Mouse (Mus musculus) liver, embryonic 16.5 days (tissue): ENCODE measurements around the gene B630019K06Rik. TPM values are rescaled to one million over a fixed set of nuclear protein-coding genes. Genes with fewer than 3 reads are reported as not detected.
"Not testable (repeated sequence)": the region's sequence is repeated elsewhere in the genome, so short reads cannot be mapped to it uniquely, and the experiment has no call there.

ENCODE experiments used
- ATAC-seq: fragments of 200-750 bp; cut with Nextera tagmentation; 2 replicates; pipeline ENCODE4 v1.8.0; 2017; ENCODE audit warnings: low read depth, mild to moderate bottlenecking, moderate number of reproducible peaks, moderate library complexity
- H3K27ac ChIP-seq: fragments of 300-500 bp; sonication (generic); 2 replicates; pipeline ENCODE4 v1.5.1; 2014; ENCODE audit warnings: mild to moderate bottlenecking, low read length
- H3K27me3 ChIP-seq: fragments of 300-500 bp; sonication (generic); 2 replicates; pipeline ENCODE4 v1.6.1; 2014; ENCODE audit warnings: low read depth, low read length, mixed read lengths; ENCODE audit not compliant: control insufficient read depth, insufficient read depth
- H3K36me3 ChIP-seq: fragments of 300-500 bp; sonication (generic); 2 replicates; pipeline ENCODE4 v1.6.1; 2014; ENCODE audit warnings: mild to moderate bottlenecking; ENCODE audit not compliant: control insufficient read depth, insufficient read depth
- H3K4me1 ChIP-seq: fragments of 300-500 bp; sonication (generic); 2 replicates; pipeline ENCODE4 v1.6.1; 2014; ENCODE audit warnings: low read depth, low read length, mixed read lengths; ENCODE audit not compliant: control insufficient read depth
- H3K4me2 ChIP-seq: fragments of 300-500 bp; sonication (generic); 2 replicates; pipeline ENCODE4 v1.6.1; 2014; ENCODE audit warnings: low read depth, low read length, mixed read lengths
- H3K4me3 ChIP-seq: fragments of 300-500 bp; sonication (generic); 2 replicates; pipeline ENCODE4 v1.5.1; 2014; ENCODE audit warnings: low read depth, mild to moderate bottlenecking, low read length
- H3K9ac ChIP-seq: fragments of 300-500 bp; sonication (generic); 2 replicates; pipeline ENCODE4 v1.6.1; 2014; ENCODE audit warnings: low read depth, low read length
- H3K9me3 ChIP-seq: fragments of 300-500 bp; sonication (generic); replicated peaks from 2 replicates; pipeline ENCODE4 v1.6.1; 2016; ENCODE audit warnings: low read length; ENCODE audit not compliant: control insufficient read depth
- WGBS: fragments of 180-500 bp; shearing (Covaris S2); extraction: QIAGEN DNeasy Blood & Tissue Kit; methylation state at CpG from one replicate; pipeline ENCODE4 v1.1.7; 2014; ENCODE audit not compliant: insufficient replicate concordance; 5-methylcytosine and 5-hydroxymethylcytosine counted together
- polyA plus RNA-seq: library from polyadenylated mRNA; unstranded; fragments of >200 nt; fragmentation: Nextera tagmentation; extraction: Ambion mirVana; gene quantifications from 2 replicates; pipeline ENCODE4 v1.2.1, GENCODE M21; 2015

B630019K06Rik gene
- polyA plus RNA-seq: 0.19 and 0.25 TPM in 2 replicates

DNA sequence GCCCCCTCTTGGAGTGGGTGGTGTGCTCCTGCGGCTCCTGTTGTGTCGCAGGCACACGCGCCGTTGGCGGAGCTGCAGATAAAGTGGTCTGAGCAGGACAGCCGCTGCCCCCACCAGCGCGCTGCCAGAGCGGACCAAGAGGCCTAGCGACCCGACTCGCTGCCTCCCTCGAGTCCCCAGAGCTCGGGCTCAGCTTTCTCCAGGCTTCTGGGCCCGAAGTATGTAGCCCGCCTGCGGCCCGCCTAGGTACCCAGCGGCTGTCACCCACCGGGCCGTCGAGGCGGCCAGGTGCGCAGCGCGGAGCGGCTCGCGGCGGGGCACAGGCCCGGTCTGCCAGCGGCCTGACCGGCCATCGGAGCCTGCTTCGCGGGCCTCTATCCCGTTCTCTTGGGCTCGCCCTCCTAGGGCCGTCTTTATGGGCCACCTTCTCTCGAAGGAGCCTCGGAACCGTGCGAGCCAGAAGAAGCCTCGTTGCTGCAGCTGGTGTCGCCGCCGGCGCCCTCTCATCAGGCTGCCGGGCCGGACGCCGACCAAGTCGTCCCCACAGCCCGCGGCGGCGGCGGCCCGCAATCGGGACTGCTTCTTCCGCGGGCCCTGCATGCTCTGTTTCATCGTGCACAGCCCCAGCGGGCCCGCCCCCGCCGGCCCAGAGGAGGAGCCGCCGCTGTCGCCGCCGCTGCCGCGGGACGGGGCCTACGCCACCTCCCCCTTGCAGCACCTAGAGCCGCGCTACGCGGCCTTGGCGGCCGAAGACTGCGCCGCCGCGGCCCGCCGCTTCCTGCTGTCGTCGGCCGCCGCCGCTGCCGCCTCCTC, at the start of gene B630019K06Rik:
Gene B630019K06Rik (plus strand): TSS at position 40 of the 813 bp plus-strand sequence.
- no peaks in the 10 kb centered on the region for H3K36me3 ChIP-seq
- ATAC-seq: peak; percentile 86
- H3K9ac ChIP-seq: no peak within 1 kb of the TSS
- WGBS: 19% methylated on average over 78 of the region's 95 CpGs
- H3K9me3 ChIP-seq: no peaks in the 10 kb centered on the region
- peaks cover 26% of the 10 kb centered on the region for H3K27me3 ChIP-seq
- no peak within 1 kb of the TSS for H3K27ac ChIP-seq
- no peaks in the 10 kb centered on the region for H3K4me1 ChIP-seq
- H3K4me3 ChIP-seq: peak within 1 kb of the TSS; percentile 48
- peak within 1 kb of the TSS; percentile 49 for H3K4me2 ChIP-seq

DNA sequence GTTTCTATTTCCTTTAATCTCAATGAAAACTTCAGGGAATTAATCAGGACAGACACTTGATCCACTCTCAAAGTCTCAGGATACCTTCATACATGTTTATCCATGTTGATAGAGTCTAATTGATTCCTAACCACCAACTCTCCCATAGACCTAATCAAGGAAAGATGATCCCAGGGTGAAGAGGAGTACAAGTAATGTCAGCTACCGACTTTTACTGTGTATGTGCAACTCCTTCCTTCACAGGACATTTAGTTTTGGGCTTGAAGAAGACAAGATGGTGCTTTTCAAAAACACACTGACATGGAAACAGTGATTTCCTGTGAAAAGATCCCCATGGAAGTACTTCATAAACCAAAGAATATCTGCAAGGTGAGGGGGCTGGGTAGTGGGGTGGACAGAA, 48.5 kb upstream of the B630019K06Rik start, which contains the start of gene Gm6592:
Gene Gm6592 (plus strand): TSS at position 301 of the 400 bp plus-strand sequence.
- 31% methylated on average over 1 of the region's 1 CpGs for WGBS
- H3K4me1 ChIP-seq: no peaks in the 10 kb centered on the region
- no peaks in the 10 kb centered on the region for H3K27me3 ChIP-seq
- H3K27ac ChIP-seq: no peak within 1 kb of the TSS
- no peak for ATAC-seq
- no peak within 1 kb of the TSS for H3K4me2 ChIP-seq
- no peak within 1 kb of the TSS for H3K4me3 ChIP-seq
- no peaks in the 10 kb centered on the region for H3K36me3 ChIP-seq
- H3K9me3 ChIP-seq: no peaks in the 10 kb centered on the region
- no peak within 1 kb of the TSS for H3K9ac ChIP-seq

DNA sequence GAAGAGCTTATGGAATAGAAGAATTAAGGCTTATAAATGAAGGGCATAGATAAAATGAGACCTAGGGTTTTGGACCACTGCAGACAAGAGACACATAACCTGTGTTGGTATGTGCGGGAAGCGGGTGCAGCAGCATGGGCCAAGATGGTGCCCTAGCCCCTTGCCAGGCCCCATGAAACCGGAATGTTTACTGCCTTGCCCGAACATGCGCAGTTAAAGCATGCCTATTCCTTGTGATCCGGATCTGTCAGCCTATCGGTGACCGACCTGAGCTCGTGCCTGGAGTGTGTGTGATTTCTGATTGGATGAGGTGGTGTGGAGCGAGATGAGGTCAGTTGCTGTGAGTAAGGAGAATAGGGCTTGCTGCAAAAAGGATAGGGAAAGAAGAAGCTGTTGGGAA, 39.7 kb upstream of the B630019K06Rik start:
- ATAC-seq: no peak
- Histone ChIP-seq H3K36me3 (no peaks in the 10 kb centered on the region), H3K4me1 (no peaks in the 10 kb centered on the region), H3K27ac (no peak overlapping the region), H3K27me3 (no peaks in the 10 kb centered on the region), H3K4me3 (no peak overlapping the region), H3K9ac (no peak overlapping the region), H3K4me2 (no peak overlapping the region), H3K9me3 (no peaks in the 10 kb centered on the region)
- 76% methylated on average over 10 of the region's 10 CpGs for WGBS

DNA sequence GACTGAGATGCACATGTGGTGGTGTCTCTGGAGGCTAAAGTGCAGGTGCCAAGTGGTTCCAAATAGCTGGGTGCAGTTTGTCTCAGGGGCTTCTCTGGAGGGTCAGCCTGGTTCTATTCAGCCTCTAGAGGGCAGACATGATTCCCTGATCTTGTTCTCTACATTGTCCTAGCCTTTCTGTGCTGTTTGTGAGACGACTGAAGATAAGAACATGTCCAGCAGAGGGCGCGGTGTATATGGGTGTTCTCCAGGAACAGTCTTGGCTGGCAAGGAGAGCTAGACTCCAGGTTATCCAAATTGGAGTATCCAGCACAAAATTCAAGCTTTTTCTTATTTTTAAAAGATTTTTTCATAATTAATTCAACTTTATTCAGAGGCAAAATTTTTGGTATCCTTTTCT, 27.9 kb upstream of the B630019K06Rik start:
- not testable (repeated sequence) for H3K4me3 ChIP-seq, H3K9ac ChIP-seq, H3K27me3 ChIP-seq, H3K4me2 ChIP-seq, H3K36me3 ChIP-seq, H3K9me3 ChIP-seq, ATAC-seq, H3K27ac ChIP-seq, H3K4me1 ChIP-seq
- 10% methylated on average over 3 of the region's 3 CpGs for WGBS

DNA sequence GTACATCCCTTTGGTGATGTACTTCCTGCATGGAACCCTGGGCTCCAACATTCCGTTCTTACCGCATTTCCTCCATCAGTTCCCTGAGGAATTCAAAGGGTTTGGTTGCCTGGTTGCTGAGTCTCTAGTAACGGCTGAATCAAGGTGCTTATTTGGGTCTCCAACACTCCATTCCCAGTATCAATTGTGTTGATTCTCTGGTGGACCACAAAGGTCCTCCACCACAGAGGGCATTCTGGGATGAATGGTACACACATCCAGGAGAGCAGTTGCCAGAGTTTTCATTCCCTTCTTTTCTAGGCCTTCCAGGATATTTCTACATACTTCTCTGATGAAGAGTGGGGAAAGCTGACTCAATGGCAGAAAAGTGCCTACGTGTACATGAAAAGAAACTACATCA, 18.2 kb upstream of the B630019K06Rik start, which contains the start of gene Gm5751:
Gene Gm5751 (plus strand): TSS at position 301 of the 400 bp plus-strand sequence.
- H3K4me2 ChIP-seq, H3K9me3 ChIP-seq, H3K4me3 ChIP-seq, H3K9ac ChIP-seq, H3K27me3 ChIP-seq, H3K4me1 ChIP-seq, ATAC-seq, H3K27ac ChIP-seq, H3K36me3 ChIP-seq: not testable (repeated sequence)
- 54% methylated on average over 3 of the region's 4 CpGs for WGBS

DNA sequence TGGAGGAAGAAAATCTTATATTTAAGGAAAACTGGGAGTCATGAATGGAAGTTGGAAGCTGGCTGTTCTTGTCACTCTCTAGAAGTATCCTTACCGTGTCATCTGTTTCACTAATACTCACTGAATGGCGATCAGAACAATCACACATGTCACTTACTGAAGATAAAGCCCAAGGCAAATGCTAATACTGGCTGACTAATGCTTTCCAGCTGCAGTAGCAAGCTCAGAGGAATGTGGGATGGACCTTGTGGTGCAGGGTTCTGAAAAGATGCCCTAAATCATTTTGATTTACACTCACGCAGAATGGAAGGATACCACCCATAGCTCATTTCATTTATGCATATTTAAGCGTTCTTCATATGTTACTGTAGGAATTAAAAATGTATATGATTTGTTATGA, 7.8 kb upstream of the B630019K06Rik start:
- 46% methylated on average over 4 of the region's 4 CpGs for WGBS
- no peak overlapping the region for H3K27ac ChIP-seq

DNA sequence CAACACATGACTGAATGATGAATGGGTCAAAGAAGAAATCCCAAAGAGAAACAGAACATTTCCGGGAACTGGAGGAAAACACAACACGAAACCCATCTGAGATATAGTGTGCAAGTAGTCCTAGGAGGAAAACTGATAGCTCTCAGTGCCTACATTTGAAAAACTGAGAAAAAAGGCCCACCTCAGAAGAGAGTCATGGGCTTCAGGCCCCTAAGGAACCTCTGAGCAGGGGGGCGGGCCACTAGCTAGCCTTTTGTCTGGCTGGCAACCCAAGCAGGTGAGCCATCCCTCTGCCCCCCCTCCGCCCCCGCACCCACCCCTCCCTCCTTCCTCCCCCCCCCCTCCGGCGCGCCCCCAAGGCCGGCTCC, 223 bp upstream of the B630019K06Rik start:
- Histone ChIP-seq H3K36me3 (no peaks in the 10 kb centered on the region), H3K4me2 (peak overlapping the region; percentile 49; the same call in 1 of the 2 replicates), H3K9ac (no peak overlapping the region), H3K4me1 (no peaks in the 10 kb centered on the region), H3K9me3 (no peaks in the 10 kb centered on the region), H3K4me3 (no peak overlapping the region; the same call in 1 of the 2 replicates), H3K27ac (no peak overlapping the region), H3K27me3 (peaks cover 26% of the 10 kb centered on the region)
- no peak for ATAC-seq
- 53% methylated on average over 4 of the region's 9 CpGs for WGBS

More for the DNA sequence above, 7.8 kb upstream of the B630019K06Rik start:
- no peak overlapping the region for H3K9ac ChIP-seq
- H3K4me2 ChIP-seq: no peak overlapping the region
- H3K9me3 ChIP-seq: no peaks in the 10 kb centered on the region
- H3K27me3 ChIP-seq: no peaks in the 10 kb centered on the region
- no peaks in the 10 kb centered on the region for H3K36me3 ChIP-seq
- no peak for ATAC-seq
- H3K4me1 ChIP-seq: no peaks in the 10 kb centered on the region
- H3K4me3 ChIP-seq: no peak overlapping the region

DNA sequence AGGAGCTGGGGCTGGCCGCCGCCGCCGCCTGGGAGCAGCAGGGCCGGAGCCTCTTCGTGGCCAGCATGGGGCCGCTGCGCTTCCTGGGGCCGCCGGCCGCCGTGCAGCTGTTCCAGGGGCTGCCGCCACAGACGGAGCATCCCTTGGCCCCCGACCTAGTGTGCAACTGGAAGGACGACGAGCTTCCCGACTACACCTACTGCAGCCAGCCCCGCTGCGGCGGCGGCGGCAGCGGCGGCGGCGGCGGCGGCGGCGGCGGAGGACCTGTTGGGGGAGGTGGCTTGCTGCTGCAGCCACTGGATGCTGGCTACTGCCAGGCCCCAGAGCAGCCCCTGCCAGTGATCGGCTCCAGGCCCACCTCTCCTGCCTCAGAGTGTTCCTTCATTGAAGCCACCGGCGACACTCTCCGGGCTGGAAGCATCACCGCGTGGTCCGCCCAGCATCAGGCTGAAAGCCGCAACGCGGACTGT, 1.0 kb downstream of the B630019K06Rik start:
- Histone ChIP-seq H3K27me3 (peaks cover 26% of the 10 kb centered on the region), H3K4me2 (peak overlapping the region; percentile 49), H3K27ac (no peak overlapping the region), H3K4me1 (no peaks in the 10 kb centered on the region), H3K9ac (no peak overlapping the region), H3K4me3 (peak overlapping the region; percentile 48), H3K9me3 (no peaks in the 10 kb centered on the region), H3K36me3 (no peaks in the 10 kb centered on the region)
- 15% methylated on average over 16 of the region's 42 CpGs for WGBS
- ATAC-seq: no peak

DNA sequence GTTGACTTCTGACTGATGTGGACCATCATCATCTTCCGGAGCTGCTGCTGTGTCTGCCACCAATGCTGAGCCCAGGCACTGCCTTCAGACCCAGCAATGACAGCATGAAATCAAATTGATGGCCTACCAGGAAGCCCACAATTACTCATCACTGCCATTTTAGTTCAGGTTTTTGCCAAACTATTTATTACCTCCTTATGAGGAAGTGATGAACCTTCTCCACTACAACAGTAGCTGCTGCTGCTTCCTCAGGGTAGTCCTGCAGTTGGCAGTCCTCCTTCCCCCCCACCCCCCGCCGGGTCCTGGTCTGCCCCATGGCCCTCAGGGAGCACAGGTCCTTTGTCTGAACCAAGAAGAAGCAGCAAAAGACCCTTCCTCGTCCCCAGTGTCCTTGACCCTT, 8.6 kb downstream of the B630019K06Rik start:
- 41% methylated on average over 4 of the region's 4 CpGs for WGBS
- H3K4me2 ChIP-seq: no peak overlapping the region
- no peaks in the 10 kb centered on the region for H3K4me1 ChIP-seq
- H3K9ac ChIP-seq: no peak overlapping the region
- no peak for ATAC-seq
- no peaks in the 10 kb centered on the region for H3K36me3 ChIP-seq
- H3K4me3 ChIP-seq: no peak overlapping the region
- no peaks in the 10 kb centered on the region for H3K9me3 ChIP-seq
- no peak overlapping the region for H3K27ac ChIP-seq
- H3K27me3 ChIP-seq: no peaks in the 10 kb centered on the region
